Mouse (Mus musculus) forebrain, embryonic 13.5 days (tissue): ENCODE measurements around the gene Klhl2. TPM values are rescaled to one million over a fixed set of nuclear protein-coding genes. Genes with fewer than 3 reads are reported as not detected.

Experiments
- ATAC-seq: fragments of 200-750 bp; cut with Nextera tagmentation; 2 replicates; pipeline ENCODE4 v1.8.0; 2017
- H3K27ac ChIP-seq: fragments of 300-500 bp; sonication (generic); 2 replicates; pipeline ENCODE4 v1.5.1; 2015; ENCODE audit warnings: inconsistent platforms, mild to moderate bottlenecking, moderate library complexity
- H3K27me3 ChIP-seq: fragments of 300-500 bp; sonication (generic); 2 replicates; pipeline ENCODE4 v1.6.1; 2015; ENCODE audit warnings: mild to moderate bottlenecking, inconsistent platforms
- H3K36me3 ChIP-seq: fragments of 300-500 bp; sonication (generic); 2 replicates; pipeline ENCODE4 v1.6.1; 2015; ENCODE audit warnings: mild to moderate bottlenecking, inconsistent platforms; ENCODE audit not compliant: poor library complexity, severe bottlenecking
- H3K4me1 ChIP-seq: fragments of 300-500 bp; sonication (generic); 2 replicates; pipeline ENCODE4 v1.6.1; 2015; ENCODE audit warnings: inconsistent platforms
- H3K4me2 ChIP-seq: fragments of 300-500 bp; sonication (generic); 2 replicates; pipeline ENCODE4 v1.6.1; 2015; ENCODE audit warnings: inconsistent platforms, mild to moderate bottlenecking, moderate library complexity
- H3K4me3 ChIP-seq: fragments of 300-500 bp; sonication (generic); 2 replicates; pipeline ENCODE4 v1.5.1; 2015; ENCODE audit warnings: mild to moderate bottlenecking, inconsistent platforms
- H3K9ac ChIP-seq: fragments of 300-500 bp; sonication (generic); 2 replicates; pipeline ENCODE4 v1.6.1; 2015; ENCODE audit warnings: mild to moderate bottlenecking, inconsistent platforms
- H3K9me3 ChIP-seq: fragments of 300-500 bp; sonication (generic); replicated peaks from 2 replicates; pipeline ENCODE4 v1.6.1; 2016; ENCODE audit warnings: inconsistent platforms
- WGBS: fragments of 180-500 bp; shearing (Covaris S2); methylation state at CpG from one replicate; pipeline ENCODE4 v1.1.7; 2015; 5-methylcytosine and 5-hydroxymethylcytosine counted together
- polyA plus RNA-seq: library from polyadenylated mRNA; unstranded; fragments of >200 nt; fragmentation: Nextera tagmentation; extraction: Ambion mirVana; gene quantifications from 2 replicates; pipeline ENCODE4 v1.2.1, GENCODE M21; 2015

Gene Klhl2
- polyA plus RNA-seq, 1 experiment from 2014 or later, result 12.5 TPM

GRCm38 (mm10) chr8:64827356-64827755 lies 22.5 kb downstream of the Klhl2 start:
- Histone ChIP-seq H3K36me3 (peaks cover 26% of the 10 kb centered on the region), H3K4me1 (peaks cover 14% of the 10 kb centered on the region; the same call in 1 of the 2 replicates), H3K27ac (no peak overlapping the region), H3K27me3 (no peaks in the 10 kb centered on the region), H3K9ac (no peak overlapping the region), H3K4me3 (no peak overlapping the region), H3K9me3 (no peaks in the 10 kb centered on the region), H3K4me2 (no peak overlapping the region)
- WGBS, result 80% methylated on average over 10 of the region's 10 CpGs
- ATAC-seq, result no peak

DNA sequence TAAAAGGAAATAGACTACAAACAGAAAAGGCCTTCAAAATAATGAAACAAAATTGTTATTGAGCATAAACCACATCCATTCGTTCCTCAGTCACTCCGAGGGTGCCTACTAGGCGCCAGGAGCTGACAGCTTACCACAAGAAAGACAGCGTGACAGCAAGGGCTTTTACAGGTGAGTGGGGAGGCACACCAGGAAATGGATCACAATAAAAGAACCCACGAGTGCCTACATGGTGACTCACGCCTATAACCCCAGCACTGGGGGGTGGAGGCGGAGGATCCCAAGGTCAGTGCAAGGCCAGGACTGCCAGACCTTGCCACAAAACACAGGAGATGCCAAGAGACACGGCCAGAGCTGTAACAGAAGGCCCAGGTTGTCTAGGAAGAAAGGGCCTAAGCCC lies 23.4 kb downstream of the Klhl2 start:
- H3K27me3 ChIP-seq, result no peaks in the 10 kb centered on the region
- H3K4me1 ChIP-seq, result peaks cover 11% of the 10 kb centered on the region; the same call in 1 of the 2 replicates
- peaks cover 29% of the 10 kb centered on the region for H3K36me3 ChIP-seq
- H3K27ac ChIP-seq, result peak overlapping the region; percentile 25; the same call in 1 of the 2 replicates
- H3K9ac ChIP-seq, result no peak overlapping the region
- no peak overlapping the region for H3K4me2 ChIP-seq
- H3K4me3 ChIP-seq, result no peak overlapping the region
- no peaks in the 10 kb centered on the region for H3K9me3 ChIP-seq
- ATAC-seq, result no peak
- WGBS, result 79% methylated on average over 8 of the region's 8 CpGs

DNA sequence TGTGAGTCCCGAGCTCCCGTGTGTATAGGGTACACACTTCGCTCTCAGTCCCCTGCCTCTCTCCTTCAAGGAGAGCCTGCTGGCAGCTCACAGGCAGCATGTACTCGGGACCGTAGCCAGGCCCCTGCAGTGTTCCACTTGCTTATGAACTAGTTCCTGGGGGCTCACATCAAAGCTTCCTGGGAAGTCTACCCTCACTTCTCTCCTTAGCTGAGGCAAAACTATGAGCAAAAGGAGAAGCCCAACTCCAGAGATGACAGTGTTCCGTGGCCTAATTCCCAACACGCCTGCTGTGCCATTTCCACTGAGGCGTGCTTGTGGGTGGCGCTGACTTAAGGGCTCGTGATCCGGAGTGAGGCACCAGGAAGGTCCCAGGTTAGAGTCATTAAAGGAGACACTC lies 25.9 kb downstream of the Klhl2 start:
- no peaks in the 10 kb centered on the region for H3K9me3 ChIP-seq
- H3K9ac ChIP-seq, result no peak overlapping the region
- H3K27ac ChIP-seq, result no peak overlapping the region
- no peak overlapping the region for H3K4me2 ChIP-seq
- H3K27me3 ChIP-seq, result no peaks in the 10 kb centered on the region
- 83% methylated on average over 11 of the region's 11 CpGs for WGBS
- H3K4me1 ChIP-seq, result peaks cover 10% of the 10 kb centered on the region; the same call in 1 of the 2 replicates
- no peak overlapping the region for H3K4me3 ChIP-seq
- no peak for ATAC-seq
- H3K36me3 ChIP-seq, result peaks cover 24% of the 10 kb centered on the region

DNA sequence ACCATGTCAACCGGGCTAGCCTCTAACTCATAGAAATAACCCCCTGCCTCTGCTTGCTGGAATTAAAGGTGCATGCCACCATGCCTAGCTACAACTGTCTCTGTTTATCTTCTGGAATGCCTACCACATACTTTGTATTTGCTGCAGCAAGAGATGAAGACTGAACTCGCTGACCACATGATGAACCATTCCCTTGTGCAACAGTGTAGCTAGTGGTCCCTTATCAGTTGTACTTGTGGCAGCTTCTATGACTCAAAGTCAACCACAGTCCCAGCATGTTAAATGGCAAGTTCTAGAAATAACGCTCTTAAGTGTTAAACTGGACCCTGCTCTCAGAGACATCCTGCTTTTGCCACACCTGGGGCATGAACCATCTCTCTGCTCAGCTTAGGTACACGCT lies 28.9 kb downstream of the Klhl2 start:
- Histone ChIP-seq H3K4me2 (no peak overlapping the region), H3K27me3 (no peaks in the 10 kb centered on the region), H3K36me3 (peaks cover 16% of the 10 kb centered on the region; the same call in 1 of the 2 replicates), H3K9ac (no peak overlapping the region), H3K9me3 (no peaks in the 10 kb centered on the region), H3K4me1 (peaks cover 10% of the 10 kb centered on the region; the same call in 1 of the 2 replicates), H3K27ac (no peak overlapping the region), H3K4me3 (no peak overlapping the region)
- no peak for ATAC-seq
- WGBS, result 94% methylated on average over 4 of the region's 4 CpGs

GRCm38 (mm10) chr8:64811790-64812189 lies 38.0 kb downstream of the Klhl2 start:
- H3K4me3 ChIP-seq, result no peak overlapping the region
- H3K27me3 ChIP-seq, result no peaks in the 10 kb centered on the region
- peaks cover 15% of the 10 kb centered on the region for H3K36me3 ChIP-seq
- no peak overlapping the region for H3K9ac ChIP-seq
- no peak overlapping the region for H3K27ac ChIP-seq
- no peak for ATAC-seq
- H3K4me1 ChIP-seq, result peaks cover 10% of the 10 kb centered on the region; the same call in 1 of the 2 replicates
- no peaks in the 10 kb centered on the region for H3K9me3 ChIP-seq
- no peak overlapping the region for H3K4me2 ChIP-seq
- 98% methylated on average over 9 of the region's 9 CpGs for WGBS

GRCm38 (mm10) chr8:64811083-64811482 lies 38.7 kb downstream of the Klhl2 start:
- ATAC-seq, result no peak
- Histone ChIP-seq H3K36me3 (peaks cover 15% of the 10 kb centered on the region), H3K27ac (no peak overlapping the region), H3K4me1 (peaks cover 13% of the 10 kb centered on the region; the same call in 1 of the 2 replicates), H3K27me3 (no peaks in the 10 kb centered on the region), H3K9me3 (no peaks in the 10 kb centered on the region), H3K4me2 (no peak overlapping the region), H3K9ac (no peak overlapping the region), H3K4me3 (no peak overlapping the region)
- WGBS, result 78% methylated on average over 4 of the region's 4 CpGs

DNA sequence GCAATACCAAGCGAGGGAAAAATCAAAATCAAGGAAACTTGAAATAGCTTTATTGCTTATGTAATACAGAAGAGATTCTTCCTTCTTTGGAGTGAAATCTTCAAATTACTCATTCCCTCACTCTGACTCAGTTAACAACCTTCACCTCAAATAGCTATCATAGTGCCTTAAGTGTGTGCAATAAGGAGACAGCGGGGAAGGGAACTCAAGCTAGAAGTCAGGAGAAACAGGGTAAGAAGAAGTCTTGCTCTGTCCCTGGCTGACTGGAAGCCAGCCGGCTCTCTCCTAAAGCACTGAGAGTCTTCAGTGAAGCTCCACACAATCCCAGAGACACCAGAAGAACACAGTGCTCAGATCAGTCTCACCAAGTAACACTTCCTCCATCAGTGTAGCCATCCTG lies 43.3 kb downstream of the Klhl2 start:
- 94% methylated on average over 3 of the region's 3 CpGs for WGBS

DNA sequence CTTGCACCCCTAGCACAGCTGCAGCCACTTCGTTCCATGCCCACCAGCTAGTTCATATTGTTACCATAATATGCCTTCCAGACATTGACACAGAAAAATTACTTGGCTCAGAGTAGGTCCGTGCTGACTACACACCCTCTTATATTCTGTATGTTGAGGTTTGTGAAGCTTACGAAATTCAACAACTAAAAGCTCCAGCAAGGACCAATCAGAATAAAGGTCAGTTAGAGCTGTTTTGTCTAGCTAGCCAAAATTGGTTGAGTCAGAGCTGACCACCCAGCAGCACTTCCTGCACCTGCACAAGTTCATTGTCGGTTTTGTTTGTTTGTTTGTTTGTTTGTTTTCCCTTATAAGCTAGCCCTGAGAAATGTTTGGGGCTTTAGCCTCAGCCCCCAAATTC lies 44.8 kb downstream of the Klhl2 start:
- no peak overlapping the region for H3K27ac ChIP-seq
- H3K9ac ChIP-seq, result no peak overlapping the region
- peaks cover 10% of the 10 kb centered on the region; the same call in 1 of the 2 replicates for H3K4me1 ChIP-seq
- WGBS, result 84% methylated on average over 4 of the region's 4 CpGs
- no peak overlapping the region for H3K4me2 ChIP-seq
- no peaks in the 10 kb centered on the region for H3K36me3 ChIP-seq
- ATAC-seq, result no peak
- no peak overlapping the region for H3K4me3 ChIP-seq
- no peaks in the 10 kb centered on the region for H3K27me3 ChIP-seq
- no peaks in the 10 kb centered on the region for H3K9me3 ChIP-seq

More for the DNA sequence above, 43.3 kb downstream of the Klhl2 start:
- Histone ChIP-seq H3K4me1 (peaks cover 13% of the 10 kb centered on the region; the same call in 1 of the 2 replicates), H3K9me3 (no peaks in the 10 kb centered on the region), H3K27me3 (no peaks in the 10 kb centered on the region), H3K36me3 (peaks cover 10% of the 10 kb centered on the region), H3K9ac (no peak overlapping the region), H3K4me3 (no peak overlapping the region), H3K4me2 (no peak overlapping the region), H3K27ac (no peak overlapping the region)
- no peak for ATAC-seq

DNA sequence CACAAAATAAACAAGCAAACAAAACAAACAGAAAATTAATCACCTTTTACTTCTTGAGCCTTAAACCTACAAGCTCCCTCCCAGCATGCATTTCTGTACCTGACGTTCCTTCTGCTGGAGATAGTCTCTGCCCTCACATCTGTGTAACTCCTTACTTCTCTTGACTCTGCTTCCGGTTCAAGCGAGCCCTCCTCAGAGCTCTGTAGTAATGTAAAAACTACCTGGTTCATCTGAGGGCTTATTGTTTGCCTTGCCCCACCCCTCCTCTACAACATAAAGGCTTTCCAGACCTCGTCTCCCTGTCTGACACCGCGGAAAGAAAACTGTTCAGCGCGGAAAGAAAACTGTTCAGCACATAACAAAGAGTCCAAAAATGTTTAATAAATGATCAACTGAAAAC lies 50.5 kb downstream of the Klhl2 start:
- no peak for ATAC-seq
- Histone ChIP-seq H3K27ac (no peak overlapping the region), H3K36me3 (no peaks in the 10 kb centered on the region), H3K9me3 (no peaks in the 10 kb centered on the region), H3K4me1 (0 out of 2 replicates have a peak, but pooled peaks cover 3% of the 10 kb centered on the region), H3K27me3 (no peaks in the 10 kb centered on the region), H3K9ac (no peak overlapping the region), H3K4me3 (no peak overlapping the region), H3K4me2 (no peak overlapping the region)
- 88% methylated on average over 8 of the region's 8 CpGs for WGBS

GRCm38 (mm10) chr8:64798503-64798902 lies 51.3 kb downstream of the Klhl2 start:
- Histone ChIP-seq H3K4me2 (no peak overlapping the region), H3K27me3 (no peaks in the 10 kb centered on the region), H3K36me3 (no peaks in the 10 kb centered on the region), H3K27ac (no peak overlapping the region), H3K9me3 (no peaks in the 10 kb centered on the region), H3K9ac (no peak overlapping the region), H3K4me1 (0 out of 2 replicates have a peak, but pooled peaks cover 3% of the 10 kb centered on the region), H3K4me3 (no peak overlapping the region)
- 86% methylated on average over 3 of the region's 3 CpGs for WGBS
- ATAC-seq, result no peak

GRCm38 (mm10) chr8:64797751-64798150 lies 52.1 kb downstream of the Klhl2 start:
- H3K27ac ChIP-seq, result no peak overlapping the region
- no peak overlapping the region for H3K9ac ChIP-seq
- H3K36me3 ChIP-seq, result no peaks in the 10 kb centered on the region
- 92% methylated on average over 10 of the region's 10 CpGs for WGBS
- no peak overlapping the region for H3K4me3 ChIP-seq
- no peak overlapping the region for H3K4me2 ChIP-seq
- H3K27me3 ChIP-seq, result no peaks in the 10 kb centered on the region
- no peak for ATAC-seq
- no peaks in the 10 kb centered on the region for H3K9me3 ChIP-seq
- 0 out of 2 replicates have a peak, but pooled peaks cover 3% of the 10 kb centered on the region for H3K4me1 ChIP-seq

DNA sequence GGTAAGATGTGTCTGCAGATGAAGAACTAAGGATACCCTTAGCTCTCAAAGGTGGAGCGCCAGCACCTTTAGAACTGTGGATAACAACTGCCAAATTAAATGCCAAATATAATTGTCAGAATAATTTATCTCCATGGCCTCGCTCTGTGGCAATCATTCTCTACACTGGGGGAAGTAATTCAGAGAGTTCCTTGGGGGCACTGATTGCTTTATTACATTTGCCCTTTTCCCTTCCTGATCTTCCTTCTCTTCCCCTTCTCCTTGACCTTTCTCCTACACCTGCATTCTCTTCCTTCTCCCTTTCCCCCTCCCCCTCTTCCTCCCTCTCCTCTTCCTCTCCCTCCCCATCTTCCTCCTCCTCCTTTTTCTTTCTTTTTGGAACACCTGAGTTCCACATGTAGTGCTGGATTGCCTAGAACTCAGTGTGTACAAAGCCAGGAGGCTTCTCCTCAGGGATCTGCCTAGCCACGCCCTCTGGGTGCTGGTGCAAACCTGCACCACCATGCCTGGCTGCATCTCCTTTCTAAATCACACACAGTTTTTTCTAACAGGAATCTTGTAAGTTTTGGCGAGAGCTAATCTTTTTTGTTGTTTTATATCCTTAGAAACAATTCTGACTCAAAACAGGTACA lies 58.5 kb downstream of the Klhl2 start:
- no peak for ATAC-seq
- H3K9me3 ChIP-seq, result no peaks in the 10 kb centered on the region
- 89% methylated on average over 4 of the region's 4 CpGs for WGBS

DNA sequence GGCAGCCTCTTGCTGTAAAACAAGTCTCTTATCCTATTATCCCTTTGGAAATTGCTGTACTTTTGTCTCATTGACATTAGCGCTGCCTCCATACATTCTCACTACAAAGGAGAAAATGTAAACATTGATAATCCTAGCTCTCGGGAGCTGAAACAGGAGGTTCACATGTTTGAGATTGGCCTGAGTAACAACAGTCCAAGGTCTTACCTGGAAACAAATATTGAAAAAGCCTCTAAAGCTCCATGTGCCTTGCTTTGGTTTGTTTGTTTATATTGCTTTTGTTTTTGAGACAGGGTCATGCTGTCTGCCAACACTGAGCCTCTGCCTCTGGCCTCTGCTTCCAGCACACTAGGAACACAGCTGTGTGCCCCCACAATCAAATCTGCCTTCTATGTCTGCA lies 59.4 kb downstream of the Klhl2 start:
- Histone ChIP-seq H3K27ac (no peak overlapping the region), H3K4me3 (no peak overlapping the region), H3K9me3 (no peaks in the 10 kb centered on the region), H3K9ac (no peak overlapping the region), H3K27me3 (no peaks in the 10 kb centered on the region), H3K4me1 (peaks cover 14% of the 10 kb centered on the region; the same call in 1 of the 2 replicates), H3K4me2 (no peak overlapping the region), H3K36me3 (no peaks in the 10 kb centered on the region)
- 33% methylated on average over 2 of the region's 2 CpGs for WGBS
- no peak for ATAC-seq

More for the DNA sequence above, 58.5 kb downstream of the Klhl2 start:
- Histone ChIP-seq H3K27me3 (no peaks in the 10 kb centered on the region), H3K9ac (no peak overlapping the region), H3K36me3 (no peaks in the 10 kb centered on the region), H3K4me2 (no peak overlapping the region), H3K4me1 (peaks cover 14% of the 10 kb centered on the region; the same call in 1 of the 2 replicates), H3K4me3 (no peak overlapping the region), H3K27ac (no peak overlapping the region)
